Mouse (Mus musculus) adrenal gland, adult 8-10 months (tissue): ENCODE results near the gene Cd47. TPM values are rescaled to one million over a fixed set of nuclear protein-coding genes. Genes with fewer than 3 reads are reported as not detected.

Experiments
- DNase-seq: peaks from one replicate; pipeline ENCODE4 v3.0.0; 2022
- total RNA-seq, 4 experiments: library from RNA; stranded (reverse); gene quantifications; 2 replicates each; pipeline ENCODE4 v1.2.4; 2022

Gene Cd47
- total RNA-seq, 4 experiments from 2014 or later = 124 to 201 (median 165) TPM

GRCm38 (mm10) chr16:49915532-49916476 lies 115.5 kb downstream of the Cd47 start:
- DNase-seq = no peak

GRCm38 (mm10) chr16:49920191-49920590 lies 119.9 kb downstream of the Cd47 start:
- DNase-seq = no peak

GRCm38 (mm10) chr16:49921677-49922076 lies 121.3 kb downstream of the Cd47 start:
- no peak for DNase-seq

- no peak for DNase-seq
These were observed 121.8 kb downstream of the Cd47 start for GRCm38 (mm10) chr16:49922098-49922497.

GRCm38 (mm10) chr16:49923720-49924119 lies 123.4 kb downstream of the Cd47 start:
- no peak for DNase-seq

- DNase-seq = no peak
These were observed 124.6 kb downstream of the Cd47 start for GRCm38 (mm10) chr16:49924941-49925340.

- no peak for DNase-seq
These were observed 132.9 kb downstream of the Cd47 start for GRCm38 (mm10) chr16:49933274-49933673.

- no peak for DNase-seq
These were observed 135.7 kb downstream of the Cd47 start for GRCm38 (mm10) chr16:49936008-49936443.

GRCm38 (mm10) chr16:49936793-49937192 lies 136.5 kb downstream of the Cd47 start:
- no peak for DNase-seq

- no peak for DNase-seq
These were observed 137.2 kb downstream of the Cd47 start for GRCm38 (mm10) chr16:49937218-49938165.

GRCm38 (mm10) chr16:49938483-49939301 lies 138.4 kb downstream of the Cd47 start:
- DNase-seq = no peak

- no peak for DNase-seq
These were observed 139.0 kb downstream of the Cd47 start for GRCm38 (mm10) chr16:49939376-49939775.

GRCm38 (mm10) chr16:49940473-49940872 lies 140.1 kb downstream of the Cd47 start:
- no peak for DNase-seq

GRCm38 (mm10) chr16:49941031-49941430 lies 140.7 kb downstream of the Cd47 start:
- DNase-seq = no peak

- DNase-seq = no peak
These were observed 143.4 kb downstream of the Cd47 start for GRCm38 (mm10) chr16:49943726-49944125.

- no peak for DNase-seq
These were observed 144.8 kb downstream of the Cd47 start for GRCm38 (mm10) chr16:49945084-49945483.

- no peak for DNase-seq
These were observed 146.7 kb downstream of the Cd47 start for GRCm38 (mm10) chr16:49947049-49947448.

GRCm38 (mm10) chr16:49947610-49948009 lies 147.3 kb downstream of the Cd47 start:
- no peak for DNase-seq

GRCm38 (mm10) chr16:49948287-49948686 lies 148.0 kb downstream of the Cd47 start:
- DNase-seq = no peak

- DNase-seq = no peak
These were observed 148.9 kb downstream of the Cd47 start for GRCm38 (mm10) chr16:49949261-49949660.

GRCm38 (mm10) chr16:49950340-49950739 lies 150.0 kb downstream of the Cd47 start:
- no peak for DNase-seq

- no peak for DNase-seq
These were observed 151.0 kb downstream of the Cd47 start for GRCm38 (mm10) chr16:49951288-49951691.
